Mouse (Mus musculus) Patski (cell line): ENCODE results near the gene Masp1. TPM values are rescaled to one million over a fixed set of nuclear protein-coding genes. Genes with fewer than 3 reads are reported as not detected.

Experiments used
- ATAC-seq: fragments of 100-300 bp; one replicate; pipeline ENCODE4 v1.8.0; 2021
- CTCF ChIA-PET: fragments of 350-600 bp; sonication (Branson Sonifier 250); formaldehyde crosslinking; loops from one replicate; lab custom pipeline; 2022; ENCODE audit warnings: inconsistent platforms; lab: Charles Lee
- POLR2A ChIA-PET: fragments of 350-600 bp; sonication (Branson Sonifier 250); formaldehyde crosslinking; loops from one replicate; lab custom pipeline; 2022; ENCODE audit warnings: antibody characterized with exemption, inconsistent platforms; lab: Charles Lee
- DNase-seq: peaks from one replicate; pipeline ENCODE4 v3.0.0-alpha.2; 2011; ENCODE audit warnings: low read depth, low spot score
- H3K27me3 ChIP-seq: fragments of 371-371 bp; one replicate; pipeline ENCODE4 v1.5.1; 2021
- CTCF ChIP-seq: fragments of 100-300 bp; IDR thresholded peaks from one replicate; pipeline ENCODE4 v1.5.1; 2021
- in situ Hi-C: fragments of 300-500 bp; cut with MboI; formaldehyde crosslinking; loops from 3 replicates; pipeline ENCODE4 v1.11.1; 2018; ENCODE audit warnings: low pct_unique_long_range_greater_than_20kb, mixed read lengths
- polyA plus RNA-seq: library from polyadenylated mRNA; unstranded; gene quantifications from one replicate; pipeline ENCODE4 v1.2.3, GENCODE M21; 2021

The Masp1 gene
- polyA plus RNA-seq, 1 experiment from 2014 or later, result 81.4 TPM

DNA sequence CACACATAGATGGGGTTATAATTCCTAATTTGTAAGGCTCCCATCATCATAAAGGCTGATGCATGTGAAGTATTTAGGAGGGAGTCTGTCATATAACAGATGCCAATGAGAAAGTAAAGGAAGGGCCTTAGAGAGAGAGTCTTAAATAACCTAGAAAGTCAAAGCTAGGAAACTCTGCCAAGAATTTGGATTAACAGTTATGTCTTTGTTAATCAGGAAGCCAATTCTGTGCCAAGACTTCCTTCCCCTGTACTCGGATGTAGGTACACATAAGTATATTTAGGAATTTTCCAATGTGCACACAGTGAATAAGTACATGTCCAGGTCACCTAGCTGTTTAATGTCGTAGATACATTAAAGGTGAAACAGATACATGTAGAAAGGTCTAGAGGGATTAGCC, 4.0 kb downstream of the Masp1 start:
- no peak for TF ChIP-seq CTCF
- no peak for DNase-seq
- ATAC-seq, result no peak
- CTCF ChIA-PET, result interaction anchor here (7.0 kb wide), 1 partner anchor 17 kb away, joined by 34 read pairs; no protein-coding TSS in a partner anchor
- in situ Hi-C loops, result loop anchor here (10.0 kb wide), 1 partner anchor 282 kb away; no protein-coding TSS in a partner anchor
- no peaks in the 10 kb centered on the region for H3K27me3 ChIP-seq
- POLR2A ChIA-PET, result no interaction called here

DNA sequence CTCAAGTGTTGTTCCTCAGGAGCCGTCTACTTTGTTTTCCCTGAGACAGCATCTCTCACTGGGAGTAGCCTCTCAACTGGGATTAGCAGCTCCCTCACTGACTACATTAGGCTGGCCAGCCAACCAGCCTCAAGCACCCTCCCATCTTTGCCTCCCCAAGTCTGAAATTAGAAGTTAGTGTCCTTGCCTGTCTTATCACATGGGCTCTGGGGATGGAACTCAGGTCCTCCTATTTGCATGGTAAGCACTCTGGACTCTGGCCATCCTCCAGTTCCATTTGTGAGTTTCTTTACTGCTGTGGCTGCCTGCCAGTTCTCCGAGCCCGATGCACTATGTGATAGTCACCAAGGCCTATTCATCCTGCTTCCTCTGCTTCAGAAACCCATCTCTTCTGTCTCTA, 4.8 kb downstream of the Masp1 start:
- ATAC-seq (no peak), DNase-seq (no peak)
- CTCF ChIA-PET, result interaction anchor here (1.6 to 7.0 kb wide), 2 partner anchors 17 to 63 kb away, joined by 3 to 34 read pairs; no protein-coding TSS in a partner anchor
- POLR2A ChIA-PET, result no interaction called here
- in situ Hi-C loops, result loop anchor here (10.0 kb wide), 1 partner anchor 281 kb away; no protein-coding TSS in a partner anchor
- no peaks in the 10 kb centered on the region for H3K27me3 ChIP-seq
- TF ChIP-seq CTCF, result no peak

DNA sequence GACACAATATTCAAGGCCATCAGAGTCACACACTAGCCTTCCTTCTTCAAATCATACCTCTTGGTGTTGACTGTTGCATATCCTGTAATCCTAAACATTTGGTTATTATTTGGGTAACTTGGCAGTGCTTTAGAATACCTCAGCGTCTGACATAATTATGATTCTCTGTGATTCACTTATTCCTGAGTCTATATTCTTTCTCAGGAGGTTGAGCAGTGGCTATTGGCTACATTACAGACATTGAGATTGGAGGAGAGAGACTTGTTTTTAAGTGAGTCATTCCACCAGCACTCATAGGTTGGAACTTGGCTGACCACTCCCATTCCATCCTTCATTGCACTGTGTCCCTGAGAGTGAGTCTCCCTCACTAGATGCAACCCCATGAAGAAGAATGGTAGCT, 7.2 kb downstream of the Masp1 start:
- ChIA-PET POLR2A (no interaction called here), CTCF (interaction anchor here (1.4 to 7.0 kb wide), 3 partner anchors 10 to 19 kb away, joined by 5 to 34 read pairs (median 5); no protein-coding TSS in a partner anchor)
- DNase-seq (no peak), ATAC-seq (no peak)
- H3K27me3 ChIP-seq, result no peaks in the 10 kb centered on the region
- no peak for TF ChIP-seq CTCF
- in situ Hi-C loops, result loop anchor here (10.0 kb wide), 1 partner anchor 279 kb away; no protein-coding TSS in a partner anchor

DNA sequence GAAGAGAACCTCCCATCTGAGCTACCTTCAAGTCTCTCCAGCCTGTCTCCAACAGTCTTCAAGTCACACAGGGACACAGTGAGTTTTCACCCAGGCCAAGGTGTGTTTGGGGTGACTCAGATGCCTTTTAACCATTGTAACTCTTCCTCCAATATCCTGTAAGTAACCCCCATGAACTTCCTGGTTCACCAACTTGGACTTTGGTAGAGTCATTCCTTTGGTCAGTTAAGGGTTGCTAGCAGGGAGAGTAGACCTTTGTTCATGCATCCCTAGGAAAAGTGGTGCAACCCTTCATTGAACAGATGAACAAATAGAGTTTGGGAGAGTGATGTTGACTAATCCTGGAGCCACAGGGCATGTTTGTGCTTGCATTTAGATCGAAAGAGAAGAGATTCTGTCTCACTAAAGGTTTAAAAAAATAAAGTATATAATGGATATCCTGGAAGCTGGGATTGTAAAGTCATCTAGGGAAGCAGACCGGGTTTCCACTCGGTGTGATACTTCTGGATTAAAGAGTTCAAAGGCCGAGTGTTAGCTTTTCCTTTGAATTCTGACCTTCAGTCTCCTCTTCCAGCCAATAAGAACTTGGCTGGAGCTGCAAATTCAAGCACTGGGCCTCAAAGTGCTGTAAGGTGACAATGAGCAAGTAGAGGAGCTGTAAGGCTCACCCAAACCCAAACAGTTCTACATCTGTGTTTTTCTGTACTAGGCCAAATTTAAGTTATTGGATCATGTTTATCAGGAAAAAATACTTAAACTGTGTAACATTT, 9.3 kb downstream of the Masp1 start:
- ChIA-PET POLR2A (no interaction called here), CTCF (interaction anchor here (7.0 kb wide), 1 partner anchor 12 kb away, joined by 34 read pairs; no protein-coding TSS in a partner anchor)
- no peak for ATAC-seq
- no peak for TF ChIP-seq CTCF
- no peaks in the 10 kb centered on the region for H3K27me3 ChIP-seq
- in situ Hi-C loops, result loop anchor here (10.0 kb wide), 1 partner anchor 277 kb away; no protein-coding TSS in a partner anchor
- DNase-seq, result no peak

DNA sequence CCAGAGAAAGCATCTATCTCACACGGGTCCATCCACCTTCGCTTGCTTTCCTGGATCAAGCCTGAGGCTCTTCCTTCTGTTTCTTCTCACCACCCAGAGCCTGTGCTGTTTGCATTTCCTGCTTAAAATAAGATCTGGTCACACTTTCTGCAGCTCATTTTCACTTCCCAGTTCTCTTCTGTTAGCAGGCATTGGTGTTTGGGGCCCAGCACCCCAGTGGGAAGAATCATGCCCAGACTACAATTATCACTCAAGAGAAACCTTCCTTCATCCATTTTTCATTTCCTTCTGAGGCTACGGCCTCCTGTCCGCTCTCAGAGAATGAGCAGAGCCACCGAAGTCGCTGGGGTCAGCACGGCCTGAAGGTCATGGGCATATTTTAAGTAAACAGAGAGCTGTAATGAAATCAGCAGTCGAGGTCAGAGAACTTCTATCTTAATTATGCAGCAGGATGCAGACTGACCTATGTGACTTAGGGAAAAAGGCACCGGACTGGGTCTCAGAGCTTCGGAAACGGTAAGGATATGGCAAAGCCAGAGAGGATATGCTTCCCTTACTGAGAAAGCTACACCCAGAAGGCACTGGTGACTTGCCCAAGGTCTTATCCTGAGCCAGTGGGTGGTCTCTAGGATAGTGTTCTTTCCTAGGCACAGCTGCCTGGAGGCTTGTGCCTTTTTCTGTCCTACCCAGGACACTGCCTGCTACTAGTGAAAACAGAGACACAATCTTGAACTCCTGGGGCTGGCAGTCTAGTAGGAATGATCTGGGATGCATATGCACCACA, 14.5 kb downstream of the Masp1 start:
- TF ChIP-seq CTCF, result no peak
- POLR2A ChIA-PET, result no interaction called here
- no peak for ATAC-seq
- no peaks in the 10 kb centered on the region for H3K27me3 ChIP-seq
- CTCF ChIA-PET, result no interaction called here
- in situ Hi-C loops, result no loop called here
- DNase-seq, result no peak

DNA sequence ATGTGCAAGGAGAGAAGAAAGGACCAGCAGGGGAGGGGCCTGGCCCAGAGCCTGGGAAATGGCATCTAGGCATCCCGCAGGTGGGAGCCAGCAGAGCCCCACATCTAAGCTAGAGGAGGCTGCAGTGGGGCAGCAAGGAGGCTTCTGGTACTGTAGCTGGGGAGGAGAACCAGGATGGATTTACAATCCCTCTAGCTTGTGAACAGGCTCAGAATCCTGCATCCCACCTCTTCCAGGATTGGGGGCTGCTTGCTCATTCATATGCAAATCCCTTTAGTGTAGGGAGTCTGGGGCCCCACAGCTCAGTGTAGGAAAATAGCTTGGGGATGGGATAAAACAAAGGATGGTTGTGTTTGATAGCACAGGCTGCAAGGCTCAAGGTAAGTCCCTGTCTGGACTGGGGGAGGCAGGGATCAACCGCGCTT, 16.3 kb downstream of the Masp1 start:
- TF ChIP-seq CTCF, result no peak
- ATAC-seq, result no peak
- DNase-seq, result no peak
- in situ Hi-C loops, result no loop called here
- CTCF ChIA-PET, result interaction anchor here (1.4 to 1.7 kb wide), 2 partner anchors 9 to 14 kb away, joined by 4 to 5 read pairs; no protein-coding TSS in a partner anchor
- H3K27me3 ChIP-seq, result no peaks in the 10 kb centered on the region
- POLR2A ChIA-PET, result interaction anchor here (0.8 kb wide), 1 partner anchor 13 kb away, joined by 3 read pairs; no protein-coding TSS in a partner anchor

DNA sequence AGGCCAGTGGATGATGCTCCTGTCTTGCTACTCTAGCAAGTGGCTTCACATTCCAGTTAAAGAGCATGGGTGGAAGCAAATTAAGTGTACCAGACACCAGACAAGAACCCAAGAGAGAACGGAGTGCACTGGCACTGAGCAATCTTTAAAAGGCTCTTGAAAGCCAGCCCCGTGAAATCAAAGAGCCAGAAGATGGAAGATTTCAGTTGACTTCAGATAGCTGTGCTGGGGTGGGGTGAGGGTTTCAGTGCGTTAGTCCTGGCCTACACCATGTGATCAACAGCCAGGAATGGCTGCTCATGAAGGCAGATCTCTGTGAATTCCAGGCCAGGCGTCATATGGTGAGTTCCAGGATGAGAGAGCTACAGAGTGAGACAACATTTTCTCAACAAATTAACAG, 17.3 kb downstream of the Masp1 start:
- DNase-seq (no peak), ATAC-seq (no peak)
- no peak for TF ChIP-seq CTCF
- in situ Hi-C loops, result no loop called here
- POLR2A ChIA-PET, result no interaction called here
- H3K27me3 ChIP-seq, result no peaks in the 10 kb centered on the region
- CTCF ChIA-PET, result interaction anchor here (1.3 to 1.4 kb wide), 3 partner anchors 10 to 17 kb away, joined by 4 to 5 read pairs (median 4); partner anchors contain the start of genes Masp1 and Rtp4

DNA sequence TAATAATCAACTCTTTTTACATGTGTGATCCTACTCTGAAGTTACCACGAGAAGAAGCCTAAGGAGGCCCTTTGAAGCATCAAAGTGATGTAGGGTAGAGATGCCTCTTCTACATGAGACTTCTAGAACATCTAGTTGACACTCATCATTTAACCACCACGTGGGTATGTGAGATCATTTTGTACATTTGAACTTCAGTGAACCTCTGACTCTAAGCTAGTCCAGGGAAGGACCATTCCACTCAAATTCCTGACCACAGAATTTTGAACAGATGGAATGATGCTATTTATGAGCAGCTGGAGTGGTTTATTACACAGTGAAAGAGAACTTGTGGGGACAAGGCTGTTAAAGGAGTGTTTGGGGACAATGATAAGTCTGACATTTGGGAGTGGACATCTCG, 18.1 kb downstream of the Masp1 start:
- H3K27me3 ChIP-seq, result no peaks in the 10 kb centered on the region
- no peak for DNase-seq
- no peak for TF ChIP-seq CTCF
- ChIA-PET POLR2A (no interaction called here), CTCF (interaction anchor here (1.3 to 6.2 kb wide), 3 partner anchors 11 to 18 kb away, joined by 4 to 34 read pairs (median 4); partner anchors contain the start of genes Masp1 and Rtp4)
- no peak for ATAC-seq
- in situ Hi-C loops, result no loop called here

DNA sequence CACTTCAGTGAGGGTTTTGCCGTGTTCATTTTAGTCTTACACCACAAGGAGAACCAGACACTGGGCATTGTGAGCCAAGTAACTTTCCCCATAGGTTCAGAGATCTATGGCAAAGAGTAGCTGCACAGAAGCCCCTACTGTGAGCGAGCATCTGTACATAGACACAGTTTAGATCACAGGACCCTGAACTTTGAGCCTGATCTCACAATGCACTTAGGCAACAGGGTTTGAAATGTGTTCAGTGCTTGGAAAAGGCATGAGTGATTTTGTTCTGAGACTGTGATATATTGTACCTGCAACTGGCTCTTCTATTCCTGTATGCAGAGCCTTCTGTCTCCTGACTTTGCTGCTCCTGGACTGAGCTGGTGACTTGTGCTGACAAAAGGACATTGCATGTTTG, 19.3 kb downstream of the Masp1 start:
- in situ Hi-C loops, result no loop called here
- no peak for DNase-seq
- POLR2A ChIA-PET, result interaction anchor here (1.9 kb wide), 1 partner anchor 17 kb away, joined by 5 read pairs; no protein-coding TSS in a partner anchor
- ATAC-seq, result no peak
- CTCF ChIA-PET, result interaction anchor here (0.9 to 6.2 kb wide), 4 partner anchors 8 to 31 kb away, joined by 3 to 34 read pairs (median 6); no protein-coding TSS in a partner anchor
- no peaks in the 10 kb centered on the region for H3K27me3 ChIP-seq
- no peak for TF ChIP-seq CTCF

DNA sequence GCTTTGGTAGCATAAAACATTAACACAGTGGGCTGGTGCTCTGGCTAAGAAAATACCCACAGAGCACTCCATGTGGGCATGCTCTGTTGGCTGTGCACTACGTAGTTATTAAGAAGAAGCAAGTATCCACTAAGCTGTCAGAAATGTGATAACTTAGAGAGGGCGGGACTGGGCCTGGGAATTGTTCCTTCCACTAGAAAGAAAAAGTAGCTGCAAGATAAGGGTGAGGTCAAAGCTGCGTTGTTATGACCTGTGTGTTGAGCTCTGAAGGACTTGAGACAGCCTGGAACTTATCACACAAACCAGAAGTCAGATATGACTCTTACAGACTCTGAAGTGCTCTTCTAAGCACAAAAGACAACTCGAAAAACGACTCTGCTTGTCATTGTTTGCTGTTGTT, 20.1 kb downstream of the Masp1 start:
- DNase-seq (no peak), ATAC-seq (no peak)
- POLR2A ChIA-PET, result interaction anchor here (1.9 kb wide), 1 partner anchor 18 kb away, joined by 5 read pairs; no protein-coding TSS in a partner anchor
- in situ Hi-C loops, result no loop called here
- CTCF ChIA-PET, result interaction anchor here (0.7 to 6.2 kb wide), 4 partner anchors 9 to 44 kb away, joined by 3 to 34 read pairs (median 6); no protein-coding TSS in a partner anchor
- no peaks in the 10 kb centered on the region for H3K27me3 ChIP-seq
- no peak for TF ChIP-seq CTCF
